Mouse (Mus musculus) lung, postnatal 0 days (tissue): ENCODE data around the gene Mmp11. TPM values are rescaled to one million over a fixed set of nuclear protein-coding genes. Genes with fewer than 3 reads are reported as not detected.
A peak's percentile ranks its signal among the peaks of the same experiment; 100 is the strongest.

ENCODE experiments used
- ATAC-seq: fragments of 200-750 bp; cut with Nextera tagmentation; 2 replicates; pipeline ENCODE4 v1.8.0; 2017; ENCODE audit warnings: moderate library complexity
- DNase-seq: peaks from one replicate; pipeline ENCODE4 v3.0.0-alpha.2; 2016; ENCODE audit warnings: low spot score
- H3K27ac ChIP-seq: fragments of 300-500 bp; sonication (generic); 2 replicates; pipeline ENCODE4 v1.5.1; 2014; ENCODE audit warnings: antibody characterized with exemption, mild to moderate bottlenecking, low read length, mixed read lengths
- H3K27me3 ChIP-seq: fragments of 300-500 bp; sonication (generic); replicated peaks from 2 replicates; pipeline ENCODE4 v1.6.1; 2014; ENCODE audit warnings: low read length, mixed read lengths; ENCODE audit not compliant: insufficient read depth
- H3K36me3 ChIP-seq: fragments of 300-500 bp; sonication (generic); 2 replicates; pipeline ENCODE4 v1.6.1; 2014; ENCODE audit warnings: low read length, mixed read lengths; ENCODE audit not compliant: insufficient read depth
- H3K4me1 ChIP-seq: fragments of 300-500 bp; sonication (generic); 2 replicates; pipeline ENCODE4 v1.6.1; 2014; ENCODE audit warnings: antibody characterized with exemption, low read depth, low read length, mixed read lengths; ENCODE audit not compliant: insufficient read depth
- H3K4me2 ChIP-seq: fragments of 300-500 bp; sonication (generic); replicated peaks from 2 replicates; pipeline ENCODE4 v1.6.1; 2014; ENCODE audit warnings: low read depth, mild to moderate bottlenecking, low read length, moderate library complexity, mixed read lengths
- H3K4me3 ChIP-seq: fragments of 300-500 bp; sonication (generic); 2 replicates; pipeline ENCODE4 v1.5.1; 2014; ENCODE audit warnings: low read depth, low read length
- H3K9ac ChIP-seq: fragments of 300-500 bp; sonication (generic); replicated peaks from 2 replicates; pipeline ENCODE4 v1.6.1; 2014; ENCODE audit warnings: low read depth, mild to moderate bottlenecking
- H3K9me3 ChIP-seq: fragments of 300-500 bp; sonication (generic); 2 replicates; pipeline ENCODE4 v1.6.1; 2016; ENCODE audit warnings: low read length, mixed read lengths
- CTCF ChIP-seq: IDR thresholded peaks from 2 replicates; pipeline ENCODE4 v1.5.1; 2016; ENCODE audit warnings: antibody characterized with exemption, mild to moderate bottlenecking
- EP300 ChIP-seq: IDR thresholded peaks from 2 replicates; pipeline ENCODE4 v1.6.1; 2016; ENCODE audit warnings: antibody characterized with exemption, mild to moderate bottlenecking, control low read depth
- WGBS: fragments of 180-500 bp; shearing (Covaris S2); extraction: QIAGEN DNeasy Blood & Tissue Kit; methylation state at CpG from one replicate; pipeline ENCODE4 v1.1.7; 2014; 5-methylcytosine and 5-hydroxymethylcytosine counted together
- polyA plus RNA-seq: library from polyadenylated mRNA; unstranded; fragments of >200 nt; fragmentation: Nextera tagmentation; extraction: Ambion mirVana; gene quantifications from 2 replicates; pipeline ENCODE4 v1.2.1, GENCODE M21; 2015

Mmp11 gene
- polyA plus RNA-seq, 1 experiment from 2014 or later, result 118 TPM

- Histone ChIP-seq H3K9me3 (no peaks in the 10 kb centered on the region), H3K27me3 (no peaks in the 10 kb centered on the region), H3K9ac (no peak overlapping the region), H3K4me1 (no peaks in the 10 kb centered on the region), H3K4me2 (no peak overlapping the region), H3K27ac (no peak overlapping the region), H3K36me3 (peaks cover 17% of the 10 kb centered on the region), H3K4me3 (no peak overlapping the region)
- TF ChIP-seq CTCF (no peak), EP300 (no peak)
- ATAC-seq (no peak), DNase-seq (no peak)
- 88% methylated on average over 2 of the region's 2 CpGs for WGBS
Measured at GRCm38 (mm10) chr10:75910698-75911097, 25.6 kb downstream of the Mmp11 start.

- Histone ChIP-seq H3K27me3 (no peaks in the 10 kb centered on the region), H3K36me3 (peaks cover 43% of the 10 kb centered on the region), H3K9ac (no peak overlapping the region), H3K27ac (no peak overlapping the region), H3K4me2 (no peak overlapping the region), H3K4me1 (no peaks in the 10 kb centered on the region), H3K4me3 (no peak overlapping the region), H3K9me3 (no peaks in the 10 kb centered on the region)
- 97% methylated on average over 4 of the region's 4 CpGs for WGBS
- no peak for TF ChIP-seq CTCF
- no peak for TF ChIP-seq EP300
- ATAC-seq, result no peak
- no peak for DNase-seq
Measured at GRCm38 (mm10) chr10:75906882-75907281, 29.4 kb downstream of the Mmp11 start.

- Histone ChIP-seq H3K36me3 (peaks cover 39% of the 10 kb centered on the region), H3K27ac (no peak overlapping the region), H3K27me3 (no peaks in the 10 kb centered on the region), H3K9ac (no peak overlapping the region), H3K4me2 (no peak overlapping the region), H3K4me1 (no peaks in the 10 kb centered on the region), H3K9me3 (no peaks in the 10 kb centered on the region), H3K4me3 (no peak overlapping the region)
- WGBS, result 84% methylated on average over 5 of the region's 5 CpGs
- no peak for TF ChIP-seq EP300
- no peak for TF ChIP-seq CTCF
- DNase-seq (no peak), ATAC-seq (no peak)
Measured at GRCm38 (mm10) chr10:75904391-75904790, 31.9 kb downstream of the Mmp11 start.

GRCm38 (mm10) chr10:75898846-75899245, 37.5 kb downstream of the Mmp11 start:
- Histone ChIP-seq H3K27me3 (no peaks in the 10 kb centered on the region), H3K4me1 (peaks cover 8% of the 10 kb centered on the region; the same call in 1 of the 2 replicates), H3K9me3 (no peaks in the 10 kb centered on the region), H3K36me3 (peaks cover 21% of the 10 kb centered on the region), H3K9ac (no peak overlapping the region), H3K4me3 (no peak overlapping the region), H3K4me2 (no peak overlapping the region), H3K27ac (peak overlapping the region; percentile 16; the same call in 1 of the 2 replicates)
- TF ChIP-seq EP300 (no peak), CTCF (no peak)
- 25% methylated on average over 3 of the region's 3 CpGs for WGBS
- DNase-seq (peak; percentile 84), ATAC-seq (peak; percentile 85)

- peak overlapping the region; percentile 16; the same call in 1 of the 2 replicates for H3K27ac ChIP-seq
- no peak for ATAC-seq
- H3K27me3 ChIP-seq, result no peaks in the 10 kb centered on the region
- no peak overlapping the region for H3K4me3 ChIP-seq
- H3K9me3 ChIP-seq, result no peaks in the 10 kb centered on the region
- TF ChIP-seq EP300, result no peak
- no peak for TF ChIP-seq CTCF
- DNase-seq, result no peak
- no peak overlapping the region for H3K4me2 ChIP-seq
- WGBS, result 67% methylated on average over 6 of the region's 6 CpGs
- H3K4me1 ChIP-seq, result peaks cover 12% of the 10 kb centered on the region; the same call in 1 of the 2 replicates
- H3K36me3 ChIP-seq, result peaks cover 14% of the 10 kb centered on the region; the same call in 1 of the 2 replicates
- no peak overlapping the region for H3K9ac ChIP-seq
Measured at GRCm38 (mm10) chr10:75898039-75898564, 38.2 kb downstream of the Mmp11 start.

- WGBS, result 42% methylated on average over 6 of the region's 6 CpGs
- Histone ChIP-seq H3K9ac (no peak overlapping the region), H3K27me3 (no peaks in the 10 kb centered on the region), H3K4me2 (no peak overlapping the region), H3K36me3 (peaks cover 13% of the 10 kb centered on the region; the same call in 1 of the 2 replicates), H3K9me3 (no peaks in the 10 kb centered on the region), H3K4me3 (no peak overlapping the region), H3K27ac (no peak overlapping the region), H3K4me1 (peaks cover 12% of the 10 kb centered on the region; the same call in 1 of the 2 replicates)
- peak; percentile 85 for DNase-seq
- no peak for ATAC-seq
- TF ChIP-seq EP300 (no peak), CTCF (peak; percentile 92)
Measured at GRCm38 (mm10) chr10:75897373-75897772, 38.9 kb downstream of the Mmp11 start.

- H3K4me1 ChIP-seq, result peaks cover 12% of the 10 kb centered on the region; the same call in 1 of the 2 replicates
- H3K9ac ChIP-seq, result no peak overlapping the region
- no peak for DNase-seq
- H3K27ac ChIP-seq, result no peak overlapping the region
- 0 out of 2 replicates have a peak, but pooled peaks cover 13% of the 10 kb centered on the region for H3K36me3 ChIP-seq
- TF ChIP-seq CTCF, result no peak
- TF ChIP-seq EP300, result no peak
- H3K9me3 ChIP-seq, result no peaks in the 10 kb centered on the region
- no peak overlapping the region for H3K4me3 ChIP-seq
- ATAC-seq, result no peak
- WGBS, result 95% methylated on average over 1 of the region's 1 CpGs
- no peaks in the 10 kb centered on the region for H3K27me3 ChIP-seq
- H3K4me2 ChIP-seq, result no peak overlapping the region
Measured at GRCm38 (mm10) chr10:75896208-75896607, 40.1 kb downstream of the Mmp11 start.
